Mouse (Mus musculus): ENCODE data around the gene Krtap28-10. TPM values are rescaled to one million over a fixed set of nuclear protein-coding genes. Genes with fewer than 3 reads are reported as not detected.
"Not testable (repeated sequence)": the region's sequence is repeated elsewhere in the genome, so short reads cannot be mapped to it uniquely, and the experiment has no call there.

Gene Krtap28-10
- polyA plus RNA-seq, 1 experiment, result not detected

DNA sequence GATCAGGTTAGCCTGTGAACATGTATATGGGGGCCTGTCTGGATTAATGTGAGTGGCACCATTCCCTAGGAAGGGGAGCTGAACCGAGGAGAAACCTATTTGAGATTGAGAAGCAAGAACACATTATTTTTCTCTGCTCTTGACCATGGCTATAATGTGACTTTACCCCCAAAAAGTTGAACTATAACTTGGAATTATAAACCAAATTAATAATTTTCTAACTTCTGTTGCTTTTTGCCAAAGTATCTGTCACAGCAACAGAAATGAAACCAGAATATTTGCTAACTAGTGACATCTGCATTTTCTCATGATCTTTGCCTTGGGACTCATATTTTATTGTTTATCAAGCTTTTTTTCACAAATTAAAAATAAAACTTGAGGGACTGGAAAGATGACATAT, 25.7 kb downstream of the Krtap28-10 start:
- WGBS, result 79% methylated on average over 1 of the region's 1 CpGs
- DNase-seq, result no peak
- no peaks in the 10 kb centered on the region for H3K4me1 ChIP-seq (replicated peaks; ENCODE audit: control insufficient read depth, insufficient read depth, low read length)
- no peak overlapping the region for H3K27ac ChIP-seq (ENCODE audit: control insufficient read depth, insufficient read depth, low read length)
- H3K4me3 ChIP-seq (ENCODE audit: control insufficient read depth, insufficient read depth, low read length), result no peak overlapping the region
- no peaks in the 10 kb centered on the region for H3K27me3 ChIP-seq (ENCODE audit: control insufficient read depth, insufficient read depth, low read length)
- TF ChIP-seq POLR2A (IDR thresholded peaks at IDR 0.05; ENCODE audit: control insufficient read depth, extremely low read depth, insufficient read depth, low read length, poor library complexity) (no peak), CTCF (IDR thresholded peaks at IDR 0.05; ENCODE audit: borderline replicate concordance, control insufficient read depth, extremely low read depth, insufficient read depth, low read length, poor library complexity) (no peak)
- H3K36me3 ChIP-seq (ENCODE audit: control insufficient read depth, insufficient read depth, low read length), result no peaks in the 10 kb centered on the region

DNA sequence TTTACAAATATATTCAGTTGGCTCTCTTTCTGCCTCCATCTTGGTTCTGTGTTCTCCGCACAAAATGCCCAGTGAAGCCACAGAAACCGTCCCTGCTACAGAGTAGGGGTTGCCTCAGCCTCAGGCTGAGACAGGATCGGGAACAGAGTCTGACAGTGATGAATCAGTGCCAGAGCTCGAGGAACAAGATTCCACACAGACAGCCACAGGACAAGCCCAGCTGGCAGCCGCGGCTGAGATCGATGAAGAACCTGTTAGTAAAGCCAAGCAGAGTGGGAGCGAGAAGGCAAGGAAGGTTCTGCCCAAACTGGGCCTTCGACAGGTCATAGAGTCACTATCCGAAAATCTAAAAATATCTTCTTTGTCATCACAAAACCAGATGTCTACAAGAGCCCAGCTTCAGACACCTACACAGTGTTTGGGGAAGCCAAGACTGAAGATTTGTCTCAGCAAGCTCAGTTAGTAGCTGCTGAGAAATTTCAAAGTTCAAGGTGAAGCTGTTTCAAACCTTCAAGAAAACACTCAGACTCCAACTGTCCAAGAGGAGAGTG, 26.9 kb downstream of the Krtap28-10 start:
- no peak overlapping the region for H3K4me3 ChIP-seq (ENCODE audit: control insufficient read depth, insufficient read depth, low read length)
- TF ChIP-seq POLR2A (IDR thresholded peaks at IDR 0.05; ENCODE audit: control insufficient read depth, extremely low read depth, insufficient read depth, low read length, poor library complexity) (no peak), CTCF (IDR thresholded peaks at IDR 0.05; ENCODE audit: borderline replicate concordance, control insufficient read depth, extremely low read depth, insufficient read depth, low read length, poor library complexity) (no peak)
- no peak for DNase-seq
- no peaks in the 10 kb centered on the region for H3K36me3 ChIP-seq (ENCODE audit: control insufficient read depth, insufficient read depth, low read length)
- no peak overlapping the region for H3K27ac ChIP-seq (ENCODE audit: control insufficient read depth, insufficient read depth, low read length)
- 88% methylated on average over 10 of the region's 10 CpGs for WGBS
- no peaks in the 10 kb centered on the region for H3K27me3 ChIP-seq (ENCODE audit: control insufficient read depth, insufficient read depth, low read length)
- no peaks in the 10 kb centered on the region for H3K4me1 ChIP-seq (replicated peaks; ENCODE audit: control insufficient read depth, insufficient read depth, low read length)

DNA sequence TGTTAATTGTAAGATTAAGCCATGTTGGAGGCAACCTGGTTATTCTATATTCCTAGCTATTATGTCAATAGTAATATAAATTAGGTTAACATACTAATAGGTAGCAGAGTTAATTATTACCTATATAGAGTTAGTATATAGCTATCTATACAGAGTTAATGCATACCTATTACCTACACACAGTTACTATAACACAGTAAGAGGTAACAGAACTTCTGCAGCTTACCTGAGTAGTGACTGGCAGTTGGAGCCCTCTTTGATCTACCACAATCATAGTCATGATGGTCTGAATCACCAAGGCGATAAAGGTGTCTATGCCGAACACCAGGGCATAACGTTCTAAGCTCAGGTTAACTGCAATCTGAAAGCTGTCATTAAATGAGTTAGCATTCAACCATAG, 27.8 kb downstream of the Krtap28-10 start:
- no peak for TF ChIP-seq CTCF (IDR thresholded peaks at IDR 0.05; ENCODE audit: borderline replicate concordance, control insufficient read depth, extremely low read depth, insufficient read depth, low read length, poor library complexity)
- no peak for TF ChIP-seq POLR2A (IDR thresholded peaks at IDR 0.05; ENCODE audit: control insufficient read depth, extremely low read depth, insufficient read depth, low read length, poor library complexity)
- WGBS, result 95% methylated on average over 3 of the region's 3 CpGs
- no peak for DNase-seq
- no peaks in the 10 kb centered on the region for H3K27me3 ChIP-seq (ENCODE audit: control insufficient read depth, insufficient read depth, low read length)
- no peaks in the 10 kb centered on the region for H3K4me1 ChIP-seq (replicated peaks; ENCODE audit: control insufficient read depth, insufficient read depth, low read length)
- H3K4me3 ChIP-seq (ENCODE audit: control insufficient read depth, insufficient read depth, low read length), result no peak overlapping the region
- no peak overlapping the region for H3K27ac ChIP-seq (ENCODE audit: control insufficient read depth, insufficient read depth, low read length)
- H3K36me3 ChIP-seq (ENCODE audit: control insufficient read depth, insufficient read depth, low read length), result no peaks in the 10 kb centered on the region

- 78% methylated on average over 6 of the region's 6 CpGs for WGBS
- TF ChIP-seq CTCF (IDR thresholded peaks at IDR 0.05; ENCODE audit: borderline replicate concordance, control insufficient read depth, extremely low read depth, insufficient read depth, low read length, poor library complexity) (no peak), POLR2A (IDR thresholded peaks at IDR 0.05; ENCODE audit: control insufficient read depth, extremely low read depth, insufficient read depth, low read length, poor library complexity) (no peak)
- Histone ChIP-seq H3K4me3 (ENCODE audit: control insufficient read depth, insufficient read depth, low read length) (no peak overlapping the region), H3K27me3 (ENCODE audit: control insufficient read depth, insufficient read depth, low read length) (no peaks in the 10 kb centered on the region), H3K36me3 (ENCODE audit: control insufficient read depth, insufficient read depth, low read length) (no peaks in the 10 kb centered on the region), H3K4me1 (replicated peaks; ENCODE audit: control insufficient read depth, insufficient read depth, low read length) (no peaks in the 10 kb centered on the region), H3K27ac (ENCODE audit: control insufficient read depth, insufficient read depth, low read length) (no peak overlapping the region)
- no peak for DNase-seq
These were observed 34.8 kb downstream of the Krtap28-10 start for GRCm38 (mm10) chr1:83007471-83007870.

DNA sequence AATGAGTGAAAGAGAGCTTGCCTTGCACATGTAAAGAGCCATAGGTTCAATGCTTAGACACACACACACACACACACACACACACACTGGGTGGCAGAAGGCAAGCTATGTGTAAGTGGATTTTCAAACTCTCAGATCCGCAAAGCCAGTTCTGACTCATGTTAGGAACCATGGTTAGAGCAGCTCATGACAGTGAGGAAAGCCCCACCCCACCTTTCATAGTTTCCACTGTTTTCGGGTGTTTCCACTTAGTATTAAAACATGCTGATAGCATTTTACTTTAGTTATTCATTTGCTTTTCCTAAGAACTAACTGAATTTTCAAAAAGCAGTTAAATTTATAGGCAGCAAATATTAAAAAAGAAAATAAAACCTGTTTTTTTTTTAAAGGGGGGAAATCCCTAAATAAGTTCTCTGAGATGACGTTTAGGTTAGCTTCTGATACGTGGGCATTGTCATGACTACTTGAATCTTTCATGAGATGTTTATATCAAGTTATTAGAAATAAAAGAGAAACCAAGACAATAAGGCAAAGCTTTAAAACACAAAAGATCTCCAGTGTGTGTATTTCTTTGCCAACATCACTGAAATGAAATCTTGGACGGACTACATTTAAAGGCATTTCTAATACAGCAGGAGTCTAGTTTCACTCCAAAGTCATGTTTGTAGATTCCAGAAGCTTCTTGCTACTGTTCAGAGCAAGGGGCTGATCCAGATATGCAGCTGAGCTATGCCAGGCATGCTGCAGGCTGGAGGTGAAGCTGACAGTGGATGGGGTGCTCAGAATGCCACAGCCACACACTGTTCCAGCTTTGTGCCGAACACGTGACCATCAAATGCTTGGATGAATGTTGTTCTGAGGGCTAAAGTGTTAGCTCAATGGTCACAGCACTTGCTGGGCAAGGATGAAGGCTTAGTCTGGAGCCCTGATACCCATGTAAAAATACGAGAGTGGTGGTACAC, 35.8 kb downstream of the Krtap28-10 start:
- Histone ChIP-seq H3K27ac (ENCODE audit: control insufficient read depth, insufficient read depth, low read length) (no peak overlapping the region), H3K4me3 (ENCODE audit: control insufficient read depth, insufficient read depth, low read length) (no peak overlapping the region), H3K27me3 (ENCODE audit: control insufficient read depth, insufficient read depth, low read length) (no peaks in the 10 kb centered on the region), H3K4me1 (replicated peaks; ENCODE audit: control insufficient read depth, insufficient read depth, low read length) (no peaks in the 10 kb centered on the region), H3K36me3 (ENCODE audit: control insufficient read depth, insufficient read depth, low read length) (no peaks in the 10 kb centered on the region)
- DNase-seq, result no peak
- WGBS, result 82% methylated on average over 8 of the region's 8 CpGs
- no peak for TF ChIP-seq CTCF (IDR thresholded peaks at IDR 0.05; ENCODE audit: borderline replicate concordance, control insufficient read depth, extremely low read depth, insufficient read depth, low read length, poor library complexity)
- TF ChIP-seq POLR2A (IDR thresholded peaks at IDR 0.05; ENCODE audit: control insufficient read depth, extremely low read depth, insufficient read depth, low read length, poor library complexity), result no peak

DNA sequence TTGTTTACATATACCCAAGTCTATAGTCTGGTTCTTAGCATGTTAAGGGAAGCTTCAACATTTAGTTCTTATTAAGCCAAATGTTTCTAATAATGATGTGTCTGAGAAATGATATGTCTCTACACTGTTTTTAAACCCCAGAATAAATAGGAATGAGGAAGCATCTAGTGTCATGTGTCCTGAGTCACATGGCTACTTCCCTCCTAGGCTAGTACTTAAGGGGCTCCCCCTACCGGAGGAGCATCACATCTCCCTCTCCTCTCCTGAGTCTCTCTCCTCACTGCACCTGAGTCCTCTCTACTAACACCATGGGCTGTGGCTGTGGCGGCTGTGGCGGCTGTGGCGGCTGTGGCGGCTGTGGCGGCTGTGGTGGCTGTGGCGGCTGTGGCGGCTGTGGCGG, 42.0 kb downstream of the Krtap28-10 start, which contains the start of gene Gm47959:
Gene Gm47959, plus strand, starts transcription at position 243 of the 400 bp plus-strand sequence.
- H3K4me1 ChIP-seq (replicated peaks; ENCODE audit: control insufficient read depth, insufficient read depth, low read length); H3K4me3 ChIP-seq (ENCODE audit: control insufficient read depth, insufficient read depth, low read length); DNase-seq; H3K27ac ChIP-seq (ENCODE audit: control insufficient read depth, insufficient read depth, low read length); H3K27me3 ChIP-seq (ENCODE audit: control insufficient read depth, insufficient read depth, low read length); H3K36me3 ChIP-seq (ENCODE audit: control insufficient read depth, insufficient read depth, low read length): not testable (repeated sequence)
- 96% methylated on average over 9 of the region's 9 CpGs for WGBS

Data from thymus, adult 2 months (tissue).